Mouse (Mus musculus) megakaryocyte, adult 5-6 weeks (primary cell): ENCODE measurements around the gene Zdhhc23. TPM values are rescaled to one million over a fixed set of nuclear protein-coding genes. Genes with fewer than 3 reads are reported as not detected.

Experiments
- ATAC-seq: 2 replicates; pipeline ENCODE4 v1.8.0; 2016; ENCODE audit warnings: mild to moderate bottlenecking, inconsistent platforms; ENCODE audit not compliant: poor library complexity, severe bottlenecking
- total RNA-seq, 2 experiments: library from RNA; stranded (forward) in 1 of 2; stranded (reverse) in 1 of 2; fragments of 153-499, 151-499 nt in 1 of 2; fragments of 221-1000, 200-1000 nt in 1 of 2; gene quantifications; 2 replicates each; pipeline versions ENCODE4 v1.2.3 to v1.2.4; 2015 to 2017

The Zdhhc23 gene
- total RNA-seq, 2 experiments from 2014 or later, result 0.91 to 1.5 TPM

DNA sequence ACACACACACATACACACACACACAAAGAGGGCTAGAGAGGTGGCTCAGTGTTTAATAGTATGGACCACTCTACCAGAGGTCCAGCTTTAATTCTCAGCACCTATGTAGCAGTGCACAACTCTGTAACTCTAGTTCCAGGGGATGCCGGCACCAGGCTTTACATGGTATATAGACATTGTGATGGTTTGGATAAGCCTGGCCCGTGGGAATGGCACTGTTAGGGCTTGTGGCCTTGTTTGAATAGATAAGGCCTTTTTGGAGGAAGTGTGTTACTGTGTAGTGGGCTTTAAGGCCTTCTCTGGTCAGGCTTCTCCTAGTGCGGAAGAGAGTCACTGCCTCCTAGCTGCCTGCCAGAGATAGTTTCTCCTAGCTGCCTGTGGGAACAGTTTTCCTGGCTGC, 60.7 kb downstream of the Zdhhc23 start:
- no peak for ATAC-seq

Other genes with a start within 250 kb of the Zdhhc23 start
- gene Drd3, start 225.8 kb downstream of the Zdhhc23 start, total RNA-seq (2015), result not detected in 2 replicates
- not detected in 2 replicates for gene Drd3, start 225.8 kb downstream of the Zdhhc23 start, total RNA-seq (2017)
- gene Ccdc191, start 90.0 kb downstream of the Zdhhc23 start, total RNA-seq (2015), result 2.6 and 5.8 TPM in 2 replicates
- 4.6 and 10.7 TPM in 2 replicates for gene Ccdc191, start 90.0 kb downstream of the Zdhhc23 start, total RNA-seq (2017)
- gene Qtrt2, start 53.0 kb downstream of the Zdhhc23 start, total RNA-seq (2015), result 2.6 and 3.5 TPM in 2 replicates
- gene Qtrt2, start 53.0 kb downstream of the Zdhhc23 start, total RNA-seq (2017), result 7.8 and 15.8 TPM in 2 replicates
- 0.21 and 0.74 TPM in 2 replicates for gene Gramd1c, start 83.6 kb upstream of the Zdhhc23 start, total RNA-seq (2015)
- gene Gramd1c, start 83.6 kb upstream of the Zdhhc23 start, total RNA-seq (2017), result 0.40 and 0.89 TPM in 2 replicates
- 84.2 and 92.1 TPM in 2 replicates for gene Atp6v1a, start 159.9 kb upstream of the Zdhhc23 start, total RNA-seq (2015)
- gene Atp6v1a, start 159.9 kb upstream of the Zdhhc23 start, total RNA-seq (2017), result 111 and 131 TPM in 2 replicates
- gene Naa50, start 160.0 kb upstream of the Zdhhc23 start, total RNA-seq (2015), result 66.0 and 77.7 TPM in 2 replicates
- 49.4 and 59.2 TPM in 2 replicates for gene Naa50, start 160.0 kb upstream of the Zdhhc23 start, total RNA-seq (2017)
- 36.9 and 41.7 TPM in 2 replicates for gene Usf3, start 193.5 kb upstream of the Zdhhc23 start, total RNA-seq (2015)
- 13.9 and 17.6 TPM in 2 replicates for gene Usf3, start 193.5 kb upstream of the Zdhhc23 start, total RNA-seq (2017)